Mouse (Mus musculus): ENCODE results near the gene Kcnmb1.

The Kcnmb1 gene

GRCm38 (mm10) chr11:34002593-34002965, 39.8 kb downstream of the Kcnmb1 start:
- DNase-seq: no peak

- no peak for DNase-seq
These were observed 44.8 kb downstream of the Kcnmb1 start for GRCm38 (mm10) chr11:34007616-34008015.

- DNase-seq: no peak
These were observed 45.4 kb downstream of the Kcnmb1 start for GRCm38 (mm10) chr11:34008214-34008613.

- peak; percentile 57 for DNase-seq
These were observed 45.9 kb downstream of the Kcnmb1 start for GRCm38 (mm10) chr11:34008702-34009101.

GRCm38 (mm10) chr11:34009316-34010087, 46.7 kb downstream of the Kcnmb1 start:
- DNase-seq: no peak

- no peak for DNase-seq
These were observed 47.5 kb downstream of the Kcnmb1 start for GRCm38 (mm10) chr11:34010133-34010858.

GRCm38 (mm10) chr11:34010859-34011172, 48.0 kb downstream of the Kcnmb1 start:
- DNase-seq: peak; percentile 28

- DNase-seq: no peak
These were observed 49.3 kb downstream of the Kcnmb1 start for GRCm38 (mm10) chr11:34012007-34012652.

Measured in right cerebral cortex, adult 18-20 months (tissue).